Mouse (Mus musculus): ENCODE data around the gene Echdc1. TPM values are rescaled to one million over a fixed set of nuclear protein-coding genes. Genes with fewer than 3 reads are reported as not detected.

The Echdc1 gene
- 16.0 and 16.3 TPM in 2 replicates for polyA plus RNA-seq (2012; rRNA removed)

GRCm38 (mm10) chr10:29313064-29313638 is at the start of gene Echdc1:
TSS of gene Echdc1 (plus strand) at chr10:29313166.

DNA sequence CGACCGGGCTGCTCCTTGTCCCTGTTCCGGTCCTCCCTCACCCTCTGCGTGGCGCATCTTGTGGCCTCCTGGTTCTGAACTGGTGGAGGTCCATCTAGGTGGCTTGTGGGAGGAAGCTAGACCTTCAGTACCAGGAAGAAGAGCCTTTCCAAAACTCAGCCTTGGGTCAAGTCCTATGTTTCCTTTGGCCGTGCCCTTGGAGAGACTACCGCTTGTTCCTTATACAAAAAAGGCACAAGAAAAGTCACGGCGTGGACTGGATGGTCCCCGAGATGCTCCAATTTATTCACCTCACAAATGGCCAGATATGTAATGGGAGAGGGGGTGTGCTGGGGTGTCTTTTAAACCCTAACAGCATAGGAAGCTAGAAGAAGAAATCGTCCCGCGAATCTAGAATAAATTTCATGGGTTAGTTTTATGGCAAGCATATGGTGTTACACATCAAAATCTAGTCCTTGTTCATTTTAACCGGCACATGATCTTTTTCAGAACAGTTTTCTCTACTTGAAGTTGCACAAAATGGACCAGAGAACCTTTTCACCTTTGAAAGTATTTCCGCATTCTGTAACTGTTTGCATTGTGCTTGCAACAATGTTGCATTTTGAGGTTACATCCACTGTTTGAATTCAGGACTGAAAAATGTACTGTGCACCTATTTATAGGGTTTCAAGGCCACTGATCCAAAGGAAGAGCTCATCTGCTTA is 49.4 kb downstream of the Echdc1 start, which contains the start of gene Rnf146:
TSS of gene Rnf146 (minus strand) at position 246 of the 704 bp plus-strand sequence.

Other genes with a start within 250 kb of the Echdc1 start
- gene Soga3, start 169.3 kb upstream of the Echdc1 start, polyA plus RNA-seq (2012; rRNA removed), result 25.6 and 46.8 TPM in 2 replicates
- 1.3 and 3.6 TPM in 2 replicates for gene Gm49353, start 114.2 kb upstream of the Echdc1 start, polyA plus RNA-seq (2012; rRNA removed)
- gene 9330159F19Rik, start 101.6 kb upstream of the Echdc1 start, polyA plus RNA-seq (2012; rRNA removed), result 14.8 and 16.5 TPM in 2 replicates
- 83.2 and 85.7 TPM in 2 replicates for gene Rnf146, start 49.3 kb downstream of the Echdc1 start, polyA plus RNA-seq (2012; rRNA removed)
- 10.3 and 14.7 TPM in 2 replicates for gene Rspo3, start 222.7 kb downstream of the Echdc1 start, polyA plus RNA-seq (2012; rRNA removed)